Mouse (Mus musculus): ENCODE data around the gene Adprhl2.

DNA sequence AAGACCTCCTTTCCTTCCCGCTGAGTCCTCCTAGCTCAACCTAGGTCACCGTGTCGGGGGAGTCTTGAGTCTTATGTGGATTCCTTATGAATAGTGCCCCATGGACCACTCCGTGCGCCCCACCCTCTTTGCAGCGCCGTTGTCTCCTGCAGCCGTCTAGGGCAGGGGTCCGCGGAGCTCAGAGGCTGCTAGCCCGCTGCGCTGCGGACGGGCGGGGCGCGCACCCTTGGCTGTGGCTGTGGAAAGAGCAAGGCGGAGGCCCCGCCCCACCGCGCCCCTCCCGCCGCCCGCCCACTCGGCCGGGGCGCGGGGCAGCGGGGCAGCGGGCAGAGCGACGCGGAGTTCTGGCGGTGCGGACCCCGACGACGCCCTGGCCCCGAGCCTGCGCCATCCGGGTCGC is 35.0 kb downstream of the Adprhl2 start, which contains the start of gene Col8a2:
- TF ChIP-seq POLR2A (IDR thresholded peaks at IDR 0.05; ENCODE audit: borderline replicate concordance, low read depth, low read length) (no peak), CTCF (IDR thresholded peaks at IDR 0.05; ENCODE audit: low read depth, low read length) (no peak)
